Comparison of ENCODE assay signal across 1 mouse cellular context in the genomic region with DNA sequence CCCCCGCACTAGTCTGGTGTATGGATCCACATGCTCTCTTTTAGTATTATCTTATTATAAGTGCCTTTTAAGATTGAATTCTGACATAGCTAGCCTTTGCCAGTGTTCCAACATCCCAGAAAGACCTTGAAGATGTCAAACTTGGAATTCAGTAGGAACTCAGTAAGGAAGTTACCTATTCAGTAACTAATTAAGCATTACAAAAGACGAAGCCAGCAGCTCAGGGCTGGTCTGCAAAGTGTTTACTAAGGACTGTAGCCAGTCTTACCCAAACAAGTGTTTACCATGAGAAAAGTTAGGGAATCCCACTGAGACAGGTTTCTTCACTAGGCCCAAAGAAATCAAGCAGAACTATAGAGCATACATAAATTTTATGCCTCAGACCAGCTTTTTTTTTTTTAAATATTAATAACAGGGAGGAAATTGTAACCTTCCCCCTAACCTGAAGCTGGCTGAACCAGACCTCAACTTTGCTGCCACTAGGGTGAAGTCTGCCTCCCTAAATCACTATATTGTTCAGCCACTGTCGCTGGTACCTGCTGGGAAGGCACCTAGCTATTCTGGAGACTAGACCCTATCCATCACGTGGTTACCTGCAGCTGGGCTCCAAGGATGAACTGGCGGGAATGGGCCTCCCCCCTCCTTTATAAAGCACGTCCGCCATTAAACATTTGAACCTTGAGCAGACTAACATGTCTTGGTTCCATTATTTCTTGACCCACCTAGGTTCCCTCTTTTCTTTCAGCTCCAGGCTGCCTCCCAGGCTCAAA.
TF ChIP-seq lines count a peak whose summit lies in the region.

No protein-coding gene starts in this region.

TF ChIP-seq in ES-E14, 5 proteins besides CTCF, POLR2A, EP300 and RAD21:
- TF ChIP-seq ZC3H11A (IDR thresholded peaks at IDR 0.05; ENCODE audit: borderline replicate concordance, low read depth, low read length), result no peak
- no peak for TF ChIP-seq MAFK (IDR thresholded peaks at IDR 0.05; ENCODE audit: insufficient read depth, low read depth, low read length)
- TF ChIP-seq CHD2 (IDR thresholded peaks at IDR 0.05; ENCODE audit: low read depth, low read length), result no peak
- no peak for TF ChIP-seq HCFC1 (IDR thresholded peaks at IDR 0.05; ENCODE audit: borderline replicate concordance, insufficient read depth, low read length)
- no peak for TF ChIP-seq ZNF384 (IDR thresholded peaks at IDR 0.05; ENCODE audit: low read depth, low read length)
